Mouse (Mus musculus): ENCODE measurements around the gene Capg. TPM values are rescaled to one million over a fixed set of nuclear protein-coding genes. Genes with fewer than 3 reads are reported as not detected.

Capg gene
- total RNA-seq (2021): 1 to 10 TPM; 2.1 to 3.4 TPM
- long read RNA-seq, partial matches to known transcripts: 0 of 4 reads
- long read RNA-seq, other reads (novel, unspliced or antisense): 1 of 4 reads

- no peak for DNase-seq (ENCODE audit: low spot score in 2 of 2)
These were observed at the start of gene Capg for GRCm38 (mm10) chr6:72544283-72544987. Capg (plus strand) TSS chr6:72544391.

GRCm38 (mm10) chr6:72498950-72499349, 45.2 kb upstream of the Capg start:
- DNase-seq (ENCODE audit: low spot score in 2 of 2): no peak

GRCm38 (mm10) chr6:72503309-72503708, 40.9 kb upstream of the Capg start:
- DNase-seq (ENCODE audit: low spot score in 2 of 2): no peak

GRCm38 (mm10) chr6:72503939-72504338, 40.3 kb upstream of the Capg start:
- no peak for DNase-seq (ENCODE audit: low spot score in 2 of 2)

GRCm38 (mm10) chr6:72506104-72506503, 38.1 kb upstream of the Capg start:
- no peak for DNase-seq (ENCODE audit: low spot score in 2 of 2)

- no peak for DNase-seq (ENCODE audit: low spot score in 2 of 2)
These were observed 35.6 kb upstream of the Capg start for GRCm38 (mm10) chr6:72508596-72508995.

GRCm38 (mm10) chr6:72509872-72510435, 34.2 kb upstream of the Capg start:
- DNase-seq (ENCODE audit: low spot score in 2 of 2): no peak

- no peak for DNase-seq (ENCODE audit: low spot score in 2 of 2)
These were observed 33.3 kb upstream of the Capg start for GRCm38 (mm10) chr6:72510686-72511421.

GRCm38 (mm10) chr6:72512386-72513070, 31.7 kb upstream of the Capg start:
- peak; percentile 89 to 93 for DNase-seq (ENCODE audit: low spot score in 2 of 2)

GRCm38 (mm10) chr6:72513071-72513440, 31.1 kb upstream of the Capg start:
- no peak for DNase-seq (ENCODE audit: low spot score in 2 of 2)

- DNase-seq (ENCODE audit: low spot score in 2 of 2): no peak
These were observed 28.5 kb upstream of the Capg start for GRCm38 (mm10) chr6:72515644-72516043.

- DNase-seq (ENCODE audit: low spot score in 2 of 2): no peak
These were observed 25.3 kb upstream of the Capg start for GRCm38 (mm10) chr6:72518842-72519241.

GRCm38 (mm10) chr6:72519303-72519702, 24.9 kb upstream of the Capg start:
- DNase-seq (ENCODE audit: low spot score in 2 of 2): no peak

GRCm38 (mm10) chr6:72519892-72520663, 24.1 kb upstream of the Capg start:
- peak in 1 of 2 experiments; percentile 67 for DNase-seq (ENCODE audit: low spot score in 2 of 2)

- DNase-seq (ENCODE audit: low spot score in 2 of 2): no peak
These were observed 23.3 kb upstream of the Capg start for GRCm38 (mm10) chr6:72520904-72521303.

GRCm38 (mm10) chr6:72521607-72522006, 22.6 kb upstream of the Capg start, which contains the start of gene Sh2d6:
Sh2d6 (minus strand) TSS chr6:72521707.
- DNase-seq (ENCODE audit: low spot score in 2 of 2): no peak

- DNase-seq (ENCODE audit: low spot score in 2 of 2): no peak
These were observed 21.9 kb upstream of the Capg start for GRCm38 (mm10) chr6:72522288-72522687.

GRCm38 (mm10) chr6:72523222-72523621, 21.0 kb upstream of the Capg start:
- DNase-seq (ENCODE audit: low spot score in 2 of 2): no peak

- no peak for DNase-seq (ENCODE audit: low spot score in 2 of 2)
These were observed 20.0 kb upstream of the Capg start for GRCm38 (mm10) chr6:72524160-72524559.

- DNase-seq (ENCODE audit: low spot score in 2 of 2): no peak
These were observed 17.1 kb upstream of the Capg start for GRCm38 (mm10) chr6:72527070-72527469.

Measured in layer of hippocampus, postnatal 10 days (tissue).